Mouse (Mus musculus) small intestine, adult 2 months (tissue): ENCODE measurements around the gene Smyd3. TPM values are rescaled to one million over a fixed set of nuclear protein-coding genes. Genes with fewer than 3 reads are reported as not detected.

Experiments
- H3K27ac ChIP-seq: fragments of 200-500 bp; 2 replicates; pipeline ENCODE4 v1.5.1; 2012; ENCODE audit warnings: low read depth, low read length, control low read depth, inconsistent platforms; ENCODE audit not compliant: insufficient read depth
- H3K27me3 ChIP-seq: fragments of 200-500 bp; 2 replicates; pipeline ENCODE4 v1.6.1; 2012; ENCODE audit warnings: mild to moderate bottlenecking, moderate library complexity, low read length, inconsistent platforms; ENCODE audit not compliant: control insufficient read depth, insufficient read depth
- H3K36me3 ChIP-seq: fragments of 200-500 bp; 2 replicates; pipeline ENCODE4 v1.6.1; 2012; ENCODE audit warnings: mild to moderate bottlenecking, low read length, control low read depth, inconsistent platforms; ENCODE audit not compliant: control insufficient read depth, insufficient read depth
- H3K4me1 ChIP-seq: fragments of 200-500 bp; 2 replicates; pipeline ENCODE4 v1.6.1; 2012; ENCODE audit warnings: low read length, inconsistent platforms, mixed read lengths; ENCODE audit not compliant: control insufficient read depth, insufficient read depth, insufficient read length
- H3K4me3 ChIP-seq: fragments of 200-500 bp; 2 replicates; pipeline ENCODE4 v1.5.1; 2012; ENCODE audit warnings: low read depth, mild to moderate bottlenecking, control low read depth, inconsistent platforms, low read length, moderate library complexity
- CTCF ChIP-seq: fragments of 200-500 bp; IDR thresholded peaks from 2 replicates; pipeline ENCODE4 v1.5.1; 2012; ENCODE audit warnings: low read depth, mild to moderate bottlenecking, control low read depth, inconsistent platforms, low read length, moderate library complexity, mixed read lengths; ENCODE audit not compliant: insufficient replicate concordance, insufficient read length; ENCODE audit errors: extremely low read depth
- POLR2A ChIP-seq: fragments of 200-500 bp; IDR thresholded peaks from 2 replicates; pipeline ENCODE4 v1.6.1; 2012; ENCODE audit warnings: low read depth, mild to moderate bottlenecking, control low read depth, inconsistent platforms, low read length, moderate library complexity
- WGBS: fragments of 180-500 bp; shearing (Covaris S2); methylation state at CpG from one replicate; pipeline ENCODE4 v1.1.7; 2018; 5-methylcytosine and 5-hydroxymethylcytosine counted together
- polyA plus RNA-seq: library from polyadenylated mRNA; depleted of rRNA; stranded (reverse); fragments of >200 nt; gene quantifications from 2 replicates; pipeline ENCODE4 v1.2.3, GENCODE M21; 2012

Gene Smyd3
- polyA plus RNA-seq, 1 experiment, result 1.1 TPM

DNA sequence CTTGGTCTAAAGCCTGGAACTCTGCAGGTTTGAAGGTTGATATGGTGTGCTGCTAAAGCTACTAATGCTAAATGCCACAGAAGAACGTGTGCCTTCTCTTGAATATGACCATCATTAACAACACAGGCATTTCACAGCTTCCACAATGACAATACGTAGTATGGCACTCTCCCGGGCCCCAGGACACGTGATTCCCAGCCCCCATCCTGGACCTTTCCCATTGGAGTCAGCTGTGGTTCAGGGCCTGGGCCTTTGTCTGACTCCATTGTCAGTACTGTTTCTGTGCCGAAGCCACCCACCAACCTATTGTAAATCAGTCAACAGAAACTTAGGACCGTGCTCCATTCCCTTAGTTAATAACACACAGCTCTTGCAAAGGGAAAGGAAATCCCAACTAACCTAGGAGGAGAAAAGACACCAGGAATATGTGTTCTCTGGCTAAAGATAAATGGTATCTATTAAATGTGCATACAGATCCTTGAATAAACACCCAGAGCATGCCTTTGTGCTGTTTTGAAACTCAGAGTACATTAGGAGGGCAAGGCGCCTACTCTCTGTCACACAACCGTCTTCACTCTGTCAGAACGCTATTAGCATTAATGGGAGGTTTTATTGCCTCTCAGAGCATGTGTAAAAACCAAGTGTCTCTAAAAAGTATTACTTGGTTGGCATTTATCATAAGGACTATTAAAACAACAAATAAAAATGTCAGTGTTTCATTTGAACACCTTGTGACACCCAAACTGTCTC, 397.4 kb downstream of the Smyd3 start:
- H3K27me3 ChIP-seq, result no peaks in the 10 kb centered on the region
- no peaks in the 10 kb centered on the region for H3K4me1 ChIP-seq
- TF ChIP-seq CTCF (no peak), POLR2A (no peak)
- H3K36me3 ChIP-seq, result no peaks in the 10 kb centered on the region
- 78% methylated on average over 9 of the region's 9 CpGs for WGBS
- no peak overlapping the region for H3K27ac ChIP-seq
- H3K4me3 ChIP-seq, result no peak overlapping the region

GRCm38 (mm10) chr1:179118673-179119072, 399.2 kb downstream of the Smyd3 start:
- Histone ChIP-seq H3K27me3 (no peaks in the 10 kb centered on the region), H3K27ac (no peak overlapping the region), H3K4me1 (no peaks in the 10 kb centered on the region), H3K36me3 (no peaks in the 10 kb centered on the region), H3K4me3 (no peak overlapping the region)
- TF ChIP-seq CTCF (no peak), POLR2A (no peak)
- WGBS, result 87% methylated on average over 7 of the region's 7 CpGs

DNA sequence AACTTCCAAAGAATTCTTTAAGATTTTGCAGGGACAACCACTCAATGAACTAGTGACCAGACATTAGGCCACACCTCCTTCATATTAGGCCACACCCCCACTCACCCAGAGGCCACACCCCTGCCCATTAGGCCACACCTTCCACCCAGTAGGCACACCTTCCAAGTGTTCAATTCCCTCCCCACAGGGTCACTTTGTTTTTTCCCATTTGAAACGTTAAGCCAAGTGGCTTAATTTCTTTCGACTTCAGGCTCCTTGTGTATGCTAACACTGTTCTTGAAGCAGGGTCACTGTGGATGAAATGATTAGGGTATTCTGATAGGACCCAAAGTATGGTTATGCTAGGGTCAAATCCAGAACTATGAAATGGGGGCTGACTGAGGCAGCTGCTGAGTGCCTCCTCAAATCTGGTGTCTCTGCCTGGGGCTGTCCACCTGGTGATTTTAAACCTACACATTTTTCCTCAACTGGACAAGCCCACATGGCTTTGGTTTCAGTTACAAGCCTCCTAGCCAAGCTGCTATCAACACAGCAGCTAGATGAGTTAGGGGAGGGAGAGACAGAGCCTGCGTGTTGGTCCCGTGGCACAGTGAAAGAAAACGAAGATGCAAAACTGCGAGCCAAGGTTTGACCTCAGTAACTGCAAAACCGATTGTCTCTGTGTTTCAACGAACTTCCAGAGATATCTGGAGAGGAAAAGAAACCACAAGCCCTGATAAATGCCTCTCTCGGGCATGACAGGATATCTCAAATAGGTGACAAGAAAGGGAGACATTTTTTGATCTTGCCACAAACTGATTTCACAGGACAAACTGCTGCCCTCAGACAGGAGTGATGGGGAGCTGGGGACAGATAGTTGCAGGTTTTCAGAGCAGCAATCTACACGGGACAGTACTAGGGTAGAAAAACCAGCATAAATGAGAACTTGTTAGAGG, 400.8 kb downstream of the Smyd3 start:
- TF ChIP-seq POLR2A (no peak), CTCF (no peak)
- Histone ChIP-seq H3K4me1 (no peaks in the 10 kb centered on the region), H3K27ac (no peak overlapping the region), H3K36me3 (no peaks in the 10 kb centered on the region), H3K4me3 (no peak overlapping the region), H3K27me3 (no peaks in the 10 kb centered on the region)
- 79% methylated on average over 10 of the region's 10 CpGs for WGBS

DNA sequence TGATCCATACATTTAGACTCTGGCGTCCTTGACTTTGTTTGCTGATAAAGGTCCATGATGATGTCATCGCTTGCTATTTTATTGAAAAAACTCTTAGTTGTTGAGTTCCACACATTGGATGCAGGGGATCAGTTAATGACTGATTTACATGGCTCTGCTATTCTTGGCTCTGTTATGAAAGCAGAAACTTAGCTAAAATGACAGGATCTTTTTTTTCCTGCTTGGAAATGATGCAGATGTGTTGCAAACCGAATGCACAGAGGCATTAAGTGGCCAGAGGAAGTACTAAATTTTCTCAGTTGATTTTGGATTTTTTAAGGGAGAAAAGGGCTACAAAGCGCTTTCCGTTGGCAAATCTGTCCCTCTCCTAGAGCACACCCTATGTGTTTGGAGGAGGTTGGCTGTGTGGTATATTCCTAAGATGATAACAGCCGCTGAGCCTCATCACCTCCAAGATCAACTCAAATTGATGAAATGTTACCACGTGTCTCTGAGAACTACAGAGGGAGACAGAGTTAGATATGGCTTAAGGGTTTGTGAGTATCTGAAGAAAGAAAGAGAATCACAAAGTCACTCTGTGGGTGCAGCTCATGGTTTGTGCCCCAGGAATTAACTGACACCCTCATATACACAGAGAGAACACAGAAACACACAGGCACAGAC, 402.9 kb downstream of the Smyd3 start:
- TF ChIP-seq CTCF, result no peak
- TF ChIP-seq POLR2A, result no peak
- no peak overlapping the region for H3K27ac ChIP-seq
- H3K36me3 ChIP-seq, result no peaks in the 10 kb centered on the region
- no peaks in the 10 kb centered on the region for H3K27me3 ChIP-seq
- WGBS, result 80% methylated on average over 7 of the region's 7 CpGs
- no peak overlapping the region for H3K4me3 ChIP-seq
- H3K4me1 ChIP-seq, result no peaks in the 10 kb centered on the region

- Histone ChIP-seq H3K36me3 (no peaks in the 10 kb centered on the region), H3K27ac (no peak overlapping the region), H3K27me3 (no peaks in the 10 kb centered on the region), H3K4me1 (no peaks in the 10 kb centered on the region), H3K4me3 (no peak overlapping the region)
- TF ChIP-seq CTCF, result no peak
- WGBS, result 84% methylated on average over 3 of the region's 3 CpGs
Observed at GRCm38 (mm10) chr1:179114385-179114784, 403.5 kb downstream of the Smyd3 start.

DNA sequence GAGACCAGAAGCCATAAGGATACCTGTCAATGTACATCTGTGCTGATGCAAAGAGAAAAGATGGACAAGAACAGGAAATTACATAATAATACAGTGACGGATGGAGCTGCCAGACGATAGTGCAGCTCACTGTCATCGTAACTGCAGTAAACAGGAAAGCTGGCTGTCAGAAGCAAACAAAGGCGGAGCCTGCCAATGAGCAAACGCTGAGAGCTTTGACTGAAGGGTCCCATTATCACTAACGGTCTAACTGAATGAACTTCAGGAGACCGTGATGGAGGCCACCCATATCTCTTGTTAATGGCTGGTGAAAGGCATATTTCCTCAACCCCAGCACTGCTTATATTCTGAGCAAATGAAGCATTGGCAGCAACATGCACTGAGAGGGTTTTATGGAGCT, 409.1 kb downstream of the Smyd3 start:
- Histone ChIP-seq H3K36me3 (no peaks in the 10 kb centered on the region), H3K4me3 (no peak overlapping the region), H3K27me3 (no peaks in the 10 kb centered on the region), H3K4me1 (no peaks in the 10 kb centered on the region), H3K27ac (no peak overlapping the region)
- TF ChIP-seq CTCF, result no peak
- TF ChIP-seq POLR2A, result no peak
- 32% methylated on average over 7 of the region's 7 CpGs for WGBS
